Mouse (Mus musculus) left cerebral cortex, adult 9 months (tissue): ENCODE measurements around the gene Ubxn10.

ENCODE experiments used
- DNase-seq, 2 experiments: peaks; one replicate each; pipeline ENCODE4 v3.0.0; 2022; ENCODE audit warnings: low spot score in 2 of 2

Ubxn10 gene

GRCm38 (mm10) chr4:138737031-138737430 lies at the start of gene Ubxn10:
Ubxn10 (minus strand) TSS chr4:138737167.
- no peak for DNase-seq

- DNase-seq = peak in 1 of 2 experiments; percentile 44
Observed at GRCm38 (mm10) chr4:138786141-138786540, 49.2 kb upstream of the Ubxn10 start.

GRCm38 (mm10) chr4:138785721-138786120 lies 48.8 kb upstream of the Ubxn10 start:
- no peak for DNase-seq

GRCm38 (mm10) chr4:138782098-138782497 lies 45.1 kb upstream of the Ubxn10 start:
- DNase-seq = peak; percentile 52 to 78

- no peak for DNase-seq
Observed at GRCm38 (mm10) chr4:138780300-138780699, 43.3 kb upstream of the Ubxn10 start.

GRCm38 (mm10) chr4:138777417-138778407 lies 40.7 kb upstream of the Ubxn10 start:
- DNase-seq = no peak

- no peak for DNase-seq
Observed at GRCm38 (mm10) chr4:138775435-138775834, 38.5 kb upstream of the Ubxn10 start, which contains the start of gene Pla2g2d. Pla2g2d (plus strand) TSS chr4:138775735.

GRCm38 (mm10) chr4:138772386-138772785 lies 35.4 kb upstream of the Ubxn10 start:
- DNase-seq = no peak

GRCm38 (mm10) chr4:138771970-138772369 lies 35.0 kb upstream of the Ubxn10 start:
- DNase-seq = no peak

GRCm38 (mm10) chr4:138762266-138762665 lies 25.3 kb upstream of the Ubxn10 start:
- no peak for DNase-seq

- DNase-seq = no peak
Observed at GRCm38 (mm10) chr4:138757416-138757815, 20.4 kb upstream of the Ubxn10 start, which contains the start of gene Pla2g2f. Pla2g2f (minus strand) TSS chr4:138757626.

- DNase-seq = no peak
Observed at GRCm38 (mm10) chr4:138755983-138756382, 19.0 kb upstream of the Ubxn10 start.

- DNase-seq = no peak
Observed at GRCm38 (mm10) chr4:138755439-138755838, 18.5 kb upstream of the Ubxn10 start.

- DNase-seq = no peak
Observed at GRCm38 (mm10) chr4:138754432-138754831, 17.5 kb upstream of the Ubxn10 start.

GRCm38 (mm10) chr4:138753608-138754007 lies 16.6 kb upstream of the Ubxn10 start:
- no peak for DNase-seq

- DNase-seq = no peak
Observed at GRCm38 (mm10) chr4:138752603-138753002, 15.6 kb upstream of the Ubxn10 start.

- DNase-seq = peak in 1 of 2 experiments; percentile 69
Observed at GRCm38 (mm10) chr4:138748369-138749072, 11.6 kb upstream of the Ubxn10 start.

- peak in 1 of 2 experiments; percentile 66 for DNase-seq
Observed at GRCm38 (mm10) chr4:138747851-138748250, 10.9 kb upstream of the Ubxn10 start.

GRCm38 (mm10) chr4:138746866-138747265 lies 9.9 kb upstream of the Ubxn10 start:
- DNase-seq = no peak

- no peak for DNase-seq
Observed at GRCm38 (mm10) chr4:138745884-138746283, 8.9 kb upstream of the Ubxn10 start.

- DNase-seq = no peak
Observed at GRCm38 (mm10) chr4:138739136-138739851, 2.3 kb upstream of the Ubxn10 start.

- no peak for DNase-seq
Observed at GRCm38 (mm10) chr4:138734863-138735262, 2.1 kb downstream of the Ubxn10 start.
